Mouse (Mus musculus): ENCODE results near the gene Ceacam1. TPM values are rescaled to one million over a fixed set of nuclear protein-coding genes. Genes with fewer than 3 reads are reported as not detected.
"Not testable (repeated sequence)": the region's sequence is repeated elsewhere in the genome, so short reads cannot be mapped to it uniquely, and the experiment has no call there.

Ceacam1 gene
- polyA plus RNA-seq, 1 experiment: not detected

GRCm38 (mm10) chr7:25432381-25432780, 45.0 kb downstream of the Ceacam1 start:
- Histone ChIP-seq H3K4me1 (ENCODE audit: control insufficient read depth, insufficient read depth, low read length) (peaks cover 9% of the 10 kb centered on the region; the same call in 1 of the 2 replicates), H3K4me3 (ENCODE audit: insufficient read depth, low read depth, low read length) (no peak overlapping the region), H3K27ac (ENCODE audit: insufficient read depth, low read depth, low read length) (no peak overlapping the region)
- WGBS: 93% methylated on average over 6 of the region's 6 CpGs
- no peak for TF ChIP-seq POLR2A (IDR thresholded peaks at IDR 0.05; ENCODE audit: insufficient read depth, low read depth, low read length)
- TF ChIP-seq CTCF (IDR thresholded peaks at IDR 0.05; ENCODE audit: insufficient read depth, low read depth, low read length): no peak

- 85% methylated on average over 4 of the region's 4 CpGs for WGBS
- Histone ChIP-seq H3K4me3 (ENCODE audit: insufficient read depth, low read depth, low read length) (no peak overlapping the region), H3K4me1 (ENCODE audit: control insufficient read depth, insufficient read depth, low read length) (peaks cover 9% of the 10 kb centered on the region; the same call in 1 of the 2 replicates), H3K27ac (ENCODE audit: insufficient read depth, low read depth, low read length) (no peak overlapping the region)
- TF ChIP-seq POLR2A (IDR thresholded peaks at IDR 0.05; ENCODE audit: insufficient read depth, low read depth, low read length): no peak
- TF ChIP-seq CTCF (IDR thresholded peaks at IDR 0.05; ENCODE audit: insufficient read depth, low read depth, low read length): no peak
Observed at GRCm38 (mm10) chr7:25429886-25430784, 47.3 kb downstream of the Ceacam1 start.

GRCm38 (mm10) chr7:25428321-25428720, 49.1 kb downstream of the Ceacam1 start:
- no peak for TF ChIP-seq CTCF (IDR thresholded peaks at IDR 0.05; ENCODE audit: insufficient read depth, low read depth, low read length)
- no peak for TF ChIP-seq POLR2A (IDR thresholded peaks at IDR 0.05; ENCODE audit: insufficient read depth, low read depth, low read length)
- WGBS: 75% methylated on average over 3 of the region's 3 CpGs

GRCm38 (mm10) chr7:25427144-25427543, 50.3 kb downstream of the Ceacam1 start:
- Histone ChIP-seq H3K4me3 (ENCODE audit: insufficient read depth, low read depth, low read length) (no peak overlapping the region), H3K27ac (ENCODE audit: insufficient read depth, low read depth, low read length) (no peak overlapping the region), H3K4me1 (ENCODE audit: control insufficient read depth, insufficient read depth, low read length) (peaks cover 8% of the 10 kb centered on the region; the same call in 1 of the 2 replicates)
- WGBS: 87% methylated on average over 5 of the region's 5 CpGs
- TF ChIP-seq CTCF (IDR thresholded peaks at IDR 0.05; ENCODE audit: insufficient read depth, low read depth, low read length) (no peak), POLR2A (IDR thresholded peaks at IDR 0.05; ENCODE audit: insufficient read depth, low read depth, low read length) (no peak)

More at GRCm38 (mm10) chr7:25428321-25428720, 49.1 kb downstream of the Ceacam1 start:
- Histone ChIP-seq H3K4me1 (ENCODE audit: control insufficient read depth, insufficient read depth, low read length) (peaks cover 6% of the 10 kb centered on the region; the same call in 1 of the 2 replicates), H3K27ac (ENCODE audit: insufficient read depth, low read depth, low read length) (no peak overlapping the region), H3K4me3 (ENCODE audit: insufficient read depth, low read depth, low read length) (no peak overlapping the region)

- peaks cover 13% of the 10 kb centered on the region; the same call in 1 of the 2 replicates for H3K4me1 ChIP-seq (ENCODE audit: control insufficient read depth, insufficient read depth, low read length)
- H3K4me3 ChIP-seq (ENCODE audit: insufficient read depth, low read depth, low read length); H3K27ac ChIP-seq (ENCODE audit: insufficient read depth, low read depth, low read length): not testable (repeated sequence)
- 97% methylated on average over 4 of the region's 4 CpGs for WGBS
Observed at GRCm38 (mm10) chr7:25426380-25426779, 51.0 kb downstream of the Ceacam1 start.

- no peak overlapping the region for H3K27ac ChIP-seq (ENCODE audit: insufficient read depth, low read depth, low read length)
- TF ChIP-seq POLR2A (IDR thresholded peaks at IDR 0.05; ENCODE audit: insufficient read depth, low read depth, low read length) (no peak), CTCF (IDR thresholded peaks at IDR 0.05; ENCODE audit: insufficient read depth, low read depth, low read length) (no peak)
- 30% methylated on average over 4 of the region's 4 CpGs for WGBS
- H3K4me3 ChIP-seq (ENCODE audit: insufficient read depth, low read depth, low read length): no peak overlapping the region
- peaks cover 13% of the 10 kb centered on the region; the same call in 1 of the 2 replicates for H3K4me1 ChIP-seq (ENCODE audit: control insufficient read depth, insufficient read depth, low read length)
Observed at GRCm38 (mm10) chr7:25424429-25424828, 53.0 kb downstream of the Ceacam1 start.

- Histone ChIP-seq H3K4me1 (ENCODE audit: control insufficient read depth, insufficient read depth, low read length) (peaks cover 13% of the 10 kb centered on the region; the same call in 1 of the 2 replicates), H3K4me3 (ENCODE audit: insufficient read depth, low read depth, low read length) (no peak overlapping the region), H3K27ac (ENCODE audit: insufficient read depth, low read depth, low read length) (no peak overlapping the region)
- TF ChIP-seq POLR2A (IDR thresholded peaks at IDR 0.05; ENCODE audit: insufficient read depth, low read depth, low read length): no peak
- TF ChIP-seq CTCF (IDR thresholded peaks at IDR 0.05; ENCODE audit: insufficient read depth, low read depth, low read length): no peak
- 55% methylated on average over 16 of the region's 16 CpGs for WGBS
Observed at GRCm38 (mm10) chr7:25422286-25422841, 55.0 kb downstream of the Ceacam1 start.

- 90% methylated on average over 4 of the region's 4 CpGs for WGBS
- peaks cover 13% of the 10 kb centered on the region; the same call in 1 of the 2 replicates for H3K4me1 ChIP-seq (ENCODE audit: control insufficient read depth, insufficient read depth, low read length)
- no peak overlapping the region for H3K4me3 ChIP-seq (ENCODE audit: insufficient read depth, low read depth, low read length)
- no peak for TF ChIP-seq CTCF (IDR thresholded peaks at IDR 0.05; ENCODE audit: insufficient read depth, low read depth, low read length)
- H3K27ac ChIP-seq (ENCODE audit: insufficient read depth, low read depth, low read length): no peak overlapping the region
Observed at GRCm38 (mm10) chr7:25419943-25420342, 57.5 kb downstream of the Ceacam1 start.

GRCm38 (mm10) chr7:25419536-25419935, 57.9 kb downstream of the Ceacam1 start:
- no peak overlapping the region for H3K4me3 ChIP-seq (ENCODE audit: insufficient read depth, low read depth, low read length)
- no peak for TF ChIP-seq CTCF (IDR thresholded peaks at IDR 0.05; ENCODE audit: insufficient read depth, low read depth, low read length)
- TF ChIP-seq POLR2A (IDR thresholded peaks at IDR 0.05; ENCODE audit: insufficient read depth, low read depth, low read length): no peak
- H3K4me1 ChIP-seq (ENCODE audit: control insufficient read depth, insufficient read depth, low read length): peaks cover 13% of the 10 kb centered on the region; the same call in 1 of the 2 replicates
- 84% methylated on average over 8 of the region's 8 CpGs for WGBS
- H3K27ac ChIP-seq (ENCODE audit: insufficient read depth, low read depth, low read length): no peak overlapping the region
